Mouse (Mus musculus) CD4-positive, CD25-positive, alpha-beta regulatory T cell, adult 2 months (primary cell): Measurements from ENCODE around the gene 4930524B15Rik.

Experiments used
- DNase-seq: peaks from one replicate; pipeline ENCODE4 v3.0.0-alpha.2; 2012; ENCODE audit warnings: low read depth, low spot score

Gene 4930524B15Rik

GRCm38 (mm10) chr11:31983249-31983648 lies 17.9 kb downstream of the 4930524B15Rik start:
- no peak for DNase-seq

- DNase-seq: no peak
Observed at GRCm38 (mm10) chr11:31984786-31985185, 19.4 kb downstream of the 4930524B15Rik start.

- peak; percentile 34 for DNase-seq
Observed at GRCm38 (mm10) chr11:31992535-31992934, 27.1 kb downstream of the 4930524B15Rik start.

GRCm38 (mm10) chr11:31999716-32000115 lies 34.3 kb downstream of the 4930524B15Rik start:
- peak; percentile 59 for DNase-seq

- DNase-seq: peak; percentile 94
Observed at GRCm38 (mm10) chr11:32000281-32000680, 34.9 kb downstream of the 4930524B15Rik start, which contains the start of gene Nsg2. Gene Nsg2, plus strand, starts transcription at chr11:32000463.

GRCm38 (mm10) chr11:32001181-32001910 lies 36.0 kb downstream of the 4930524B15Rik start:
- DNase-seq: peak; percentile 43

GRCm38 (mm10) chr11:32002670-32003072 lies 37.3 kb downstream of the 4930524B15Rik start:
- peak; percentile 44 for DNase-seq

- DNase-seq: peak; percentile 20
Observed at GRCm38 (mm10) chr11:32008049-32008448, 42.7 kb downstream of the 4930524B15Rik start.

GRCm38 (mm10) chr11:32008852-32009251 lies 43.5 kb downstream of the 4930524B15Rik start:
- no peak for DNase-seq

GRCm38 (mm10) chr11:32009961-32010662 lies 44.7 kb downstream of the 4930524B15Rik start:
- peak; percentile 76 for DNase-seq

- peak; percentile 82 for DNase-seq
Observed at GRCm38 (mm10) chr11:32010663-32010970, 45.2 kb downstream of the 4930524B15Rik start.

- DNase-seq: peak; percentile 84
Observed at GRCm38 (mm10) chr11:32011867-32012603, 46.6 kb downstream of the 4930524B15Rik start.

- peak; percentile 44 for DNase-seq
Observed at GRCm38 (mm10) chr11:32013014-32013427, 47.6 kb downstream of the 4930524B15Rik start.

GRCm38 (mm10) chr11:32013561-32013960 lies 48.2 kb downstream of the 4930524B15Rik start:
- peak; percentile 45 for DNase-seq

GRCm38 (mm10) chr11:32018201-32018600 lies 52.8 kb downstream of the 4930524B15Rik start:
- no peak for DNase-seq

GRCm38 (mm10) chr11:32020031-32020965 lies 54.9 kb downstream of the 4930524B15Rik start:
- peak; percentile 81 for DNase-seq

- no peak for DNase-seq
Observed at GRCm38 (mm10) chr11:32026634-32027033, 61.2 kb downstream of the 4930524B15Rik start.

- DNase-seq: peak; percentile 44
Observed at GRCm38 (mm10) chr11:32027474-32028342, 62.3 kb downstream of the 4930524B15Rik start.

GRCm38 (mm10) chr11:32028605-32029004 lies 63.2 kb downstream of the 4930524B15Rik start:
- DNase-seq: no peak
